Mouse (Mus musculus): Measurements from ENCODE around the gene Plekhm1. TPM values are rescaled to one million over a fixed set of nuclear protein-coding genes. Genes with fewer than 3 reads are reported as not detected.

Gene Plekhm1
- total and polyA plus RNA-seq, 3 experiments: 3.4 to 10.0 TPM; not detected in 1

DNA sequence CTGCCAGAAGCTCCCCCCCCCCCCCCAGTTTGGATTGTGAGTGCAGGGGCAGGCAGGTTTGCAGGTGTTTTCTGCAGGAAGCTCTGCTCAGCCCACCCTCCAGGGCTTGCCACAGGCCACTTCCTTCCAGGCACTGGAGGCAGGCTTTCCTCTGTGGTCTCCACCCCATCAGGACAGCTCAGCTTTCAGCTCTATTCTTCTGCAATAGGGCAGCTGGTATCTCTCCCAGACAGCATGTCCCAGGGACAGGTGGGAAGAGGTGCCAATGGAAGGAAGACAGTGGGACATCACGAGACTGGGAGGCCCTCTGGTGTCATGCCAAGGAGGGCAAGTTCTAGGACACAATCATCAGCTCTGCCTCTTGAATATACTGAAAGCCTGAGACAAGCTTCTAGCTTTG, 37.2 kb downstream of the Plekhm1 start:
- H3K36me3 ChIP-seq (ENCODE audit: control insufficient read depth in 1 of 2, insufficient read depth in 2 of 2, low read length in 2 of 2): peaks cover 0 to 2% of the 10 kb centered on the region in 2 experiments; a peak in 2 of 4 replicates
- no peaks in the 10 kb centered on the region for H3K27me3 ChIP-seq (ENCODE audit: control insufficient read depth in 1 of 2, insufficient read depth in 2 of 2, low read length in 2 of 2)
- no peaks in the 10 kb centered on the region for H3K9me3 ChIP-seq (replicated peaks; ENCODE audit: insufficient read depth, low read length)
- H3K4me3 ChIP-seq (ENCODE audit: control insufficient read depth in 1 of 2, insufficient read depth in 1 of 2, low read depth in 2 of 2, low read length in 2 of 2): no peak overlapping the region
- H3K79me2 ChIP-seq (ENCODE audit: control insufficient read depth, insufficient read depth, low read length, poor library complexity): no peaks in the 10 kb centered on the region
- H3K9ac ChIP-seq (ENCODE audit: control insufficient read depth, low read depth, low read length, poor library complexity, severe bottlenecking): no peak overlapping the region
- no peak for DNase-seq (ENCODE audit: low read depth, low spot score)
- no peak overlapping the region for H3K27ac ChIP-seq (ENCODE audit: control insufficient read depth, low read depth, low read length)
- H3K4me1 ChIP-seq (ENCODE audit: control insufficient read depth in 1 of 2, insufficient read depth in 2 of 2, low read length in 2 of 2): no peaks in the 10 kb centered on the region
- no peak for TF ChIP-seq NRF1 (IDR thresholded peaks at IDR 0.05; ENCODE audit: insufficient read depth, low read depth, low read length, poor library complexity, severe bottlenecking)
- TF ChIP-seq USF1 (IDR thresholded peaks at IDR 0.05; ENCODE audit: low read depth, low read length): no peak
- TF ChIP-seq MYC (IDR thresholded peaks at IDR 0.05; ENCODE audit: low read depth, low read length): no peak
- TF ChIP-seq MAX (IDR thresholded peaks at IDR 0.05; ENCODE audit: low read length): no peak
- no peak for TF ChIP-seq TBP (IDR thresholded peaks at IDR 0.05; ENCODE audit: low read depth, low read length)
- TF ChIP-seq MAFK (IDR thresholded peaks at IDR 0.05; ENCODE audit: borderline replicate concordance, low read depth, low read length): no peak
- TF ChIP-seq MYB (IDR thresholded peaks at IDR 0.05; ENCODE audit: low read depth, low read length): no peak
- no peak for TF ChIP-seq POLR2A (IDR thresholded peaks at IDR 0.05; ENCODE audit: control insufficient read depth in 1 of 2, insufficient read depth in 1 of 2, low read depth in 1 of 2, low read length in 2 of 2, poor library complexity in 1 of 2)
- no peak for TF ChIP-seq RAD21 (IDR thresholded peaks at IDR 0.05; ENCODE audit: low read depth, low read length)
- TF ChIP-seq JUND (IDR thresholded peaks at IDR 0.05; ENCODE audit: low read depth, low read length): no peak
- no peak for TF ChIP-seq CHD2 (IDR thresholded peaks at IDR 0.05; ENCODE audit: low read length)
- TF ChIP-seq SMC3 (IDR thresholded peaks at IDR 0.05; ENCODE audit: low read depth, low read length): no peak
- TF ChIP-seq EP300 (IDR thresholded peaks at IDR 0.05; ENCODE audit: low read depth in 1 of 2, low read length in 2 of 2): no peak
- no peak for TF ChIP-seq HCFC1 (IDR thresholded peaks at IDR 0.05; ENCODE audit: low read depth, low read length)
- TF ChIP-seq ZNF384 (IDR thresholded peaks at IDR 0.05; ENCODE audit: low read depth, low read length): no peak
- TF ChIP-seq GATA1 (IDR thresholded peaks at IDR 0.05; ENCODE audit: low read depth, low read length): no peak
- TF ChIP-seq RCOR1 (IDR thresholded peaks at IDR 0.05; ENCODE audit: low read depth, low read length): no peak
- TF ChIP-seq USF2 (IDR thresholded peaks at IDR 0.05; ENCODE audit: borderline replicate concordance in 1 of 2, insufficient read depth in 1 of 2, low read depth in 1 of 2, low read length in 2 of 2): no peak

DNA sequence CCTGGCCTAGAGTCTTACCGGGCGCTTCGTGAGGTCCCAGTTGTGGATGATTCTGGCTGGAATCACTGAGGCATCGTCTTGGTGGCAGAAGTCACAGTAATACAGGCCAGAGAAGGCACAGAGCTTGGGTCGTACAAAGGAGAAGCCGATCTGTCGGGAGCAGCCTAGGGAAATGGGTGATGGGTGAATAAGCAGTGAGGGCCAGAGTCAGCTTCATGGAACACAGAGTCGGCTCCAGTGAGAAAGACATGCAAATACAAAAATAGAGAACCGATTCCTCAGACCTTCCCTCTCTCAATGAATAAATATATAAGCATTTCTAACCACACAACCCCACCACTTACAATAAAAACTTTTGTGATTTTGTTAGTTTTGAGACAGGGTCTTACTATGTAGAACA, 38.6 kb downstream of the Plekhm1 start:
- TF ChIP-seq POLR2AphosphoS5 (IDR thresholded peaks at IDR 0.05; ENCODE audit: borderline replicate concordance, low read depth, low read length): no peak
- TF ChIP-seq RCOR1 (IDR thresholded peaks at IDR 0.05; ENCODE audit: low read depth, low read length): no peak
- TF ChIP-seq MYB (IDR thresholded peaks at IDR 0.05; ENCODE audit: low read depth, low read length): no peak
- no peak for TF ChIP-seq POLR2A (IDR thresholded peaks at IDR 0.05; ENCODE audit: control insufficient read depth in 1 of 2, insufficient read depth in 1 of 2, low read depth in 1 of 2, low read length in 2 of 2, poor library complexity in 1 of 2)
- Histone ChIP-seq H3K27me3 (ENCODE audit: control insufficient read depth in 1 of 2, insufficient read depth in 2 of 2, low read length in 2 of 2) (no peaks in the 10 kb centered on the region), H3K4me1 (ENCODE audit: control insufficient read depth in 1 of 2, insufficient read depth in 2 of 2, low read length in 2 of 2) (no peaks in the 10 kb centered on the region), H3K36me3 (ENCODE audit: control insufficient read depth in 1 of 2, insufficient read depth in 2 of 2, low read length in 2 of 2) (no peaks in the 10 kb centered on the region; a peak in 1 of 4 replicates), H3K9ac (ENCODE audit: control insufficient read depth, low read depth, low read length, poor library complexity, severe bottlenecking) (no peak overlapping the region), H3K27ac (ENCODE audit: control insufficient read depth, low read depth, low read length) (no peak overlapping the region), H3K4me3 (ENCODE audit: control insufficient read depth in 1 of 2, insufficient read depth in 1 of 2, low read depth in 2 of 2, low read length in 2 of 2) (no peak overlapping the region), H3K79me2 (ENCODE audit: control insufficient read depth, insufficient read depth, low read length, poor library complexity) (no peaks in the 10 kb centered on the region), H3K9me3 (replicated peaks; ENCODE audit: insufficient read depth, low read length) (no peaks in the 10 kb centered on the region)
- DNase-seq (ENCODE audit: low read depth, low spot score): no peak

Data from MEL (cell line).